Mouse (Mus musculus): Measurements from ENCODE around the gene Nxpe4.
"Not testable (repeated sequence)": the region's sequence is repeated elsewhere in the genome, so short reads cannot be mapped to it uniquely, and the experiment has no call there.

Gene Nxpe4

DNA sequence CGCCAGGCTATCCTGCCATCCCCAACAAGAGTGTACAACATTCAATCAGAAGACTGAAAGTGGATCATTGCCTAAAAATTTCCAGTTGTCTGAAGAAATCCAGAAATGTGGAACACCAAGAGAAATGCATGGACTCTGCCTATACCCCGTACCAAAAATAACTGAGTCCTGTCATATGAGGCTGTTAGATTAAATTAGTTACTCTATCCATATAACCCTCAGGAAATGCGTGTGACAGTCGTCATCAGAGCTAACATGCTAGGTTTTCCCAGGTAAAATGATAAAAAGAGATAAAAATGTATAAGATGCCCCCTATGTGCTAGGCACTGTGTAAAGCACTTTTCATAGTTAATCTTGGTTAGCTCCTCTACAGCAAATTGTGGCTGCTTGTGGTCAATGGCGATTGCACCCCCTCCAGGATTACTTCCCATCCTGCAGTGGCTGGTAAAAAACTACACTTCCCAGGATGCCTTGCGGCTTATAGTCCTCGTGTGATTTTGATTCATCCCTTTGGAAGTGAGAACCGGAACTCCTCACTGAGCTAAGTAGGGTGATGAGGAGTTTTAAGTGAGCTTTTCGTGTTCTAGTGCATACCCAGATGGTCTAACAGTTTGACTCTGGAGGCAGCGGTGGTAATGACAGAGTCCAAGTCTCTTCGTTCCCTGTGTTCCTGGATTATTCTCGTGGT, at the start of gene Nxpe4:
Gene Nxpe4, plus strand, starts transcription at position 519 of the 688 bp plus-strand sequence.
- in situ Hi-C loops (cut with MboI, MseI), result no loop called here

- in situ Hi-C loops (cut with MboI, MseI), result no loop called here
Measured at GRCm38 (mm10) chr9:48126815-48127214, 35.0 kb upstream of the Nxpe4 start.

DNA sequence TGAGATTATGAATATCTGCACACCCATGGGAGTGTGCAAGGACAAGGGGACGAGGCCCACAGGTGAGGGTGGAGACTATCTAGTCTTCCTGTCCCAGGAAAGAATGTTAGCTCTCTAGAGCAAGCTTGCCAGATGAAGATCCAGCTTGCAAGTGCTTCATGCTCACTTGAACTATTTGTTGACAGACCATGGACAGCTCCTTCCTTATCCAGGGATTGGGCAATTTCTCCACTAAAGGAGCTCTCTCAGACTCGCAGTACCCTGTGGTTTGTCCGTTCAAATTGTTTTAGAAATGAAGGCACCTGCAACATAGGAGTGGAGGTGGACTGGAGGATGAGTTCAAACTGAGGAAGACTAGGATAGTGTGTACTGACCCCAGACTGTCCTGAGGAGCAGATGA, 24.3 kb upstream of the Nxpe4 start:
- in situ Hi-C loops (cut with MboI, MseI), result no loop called here

DNA sequence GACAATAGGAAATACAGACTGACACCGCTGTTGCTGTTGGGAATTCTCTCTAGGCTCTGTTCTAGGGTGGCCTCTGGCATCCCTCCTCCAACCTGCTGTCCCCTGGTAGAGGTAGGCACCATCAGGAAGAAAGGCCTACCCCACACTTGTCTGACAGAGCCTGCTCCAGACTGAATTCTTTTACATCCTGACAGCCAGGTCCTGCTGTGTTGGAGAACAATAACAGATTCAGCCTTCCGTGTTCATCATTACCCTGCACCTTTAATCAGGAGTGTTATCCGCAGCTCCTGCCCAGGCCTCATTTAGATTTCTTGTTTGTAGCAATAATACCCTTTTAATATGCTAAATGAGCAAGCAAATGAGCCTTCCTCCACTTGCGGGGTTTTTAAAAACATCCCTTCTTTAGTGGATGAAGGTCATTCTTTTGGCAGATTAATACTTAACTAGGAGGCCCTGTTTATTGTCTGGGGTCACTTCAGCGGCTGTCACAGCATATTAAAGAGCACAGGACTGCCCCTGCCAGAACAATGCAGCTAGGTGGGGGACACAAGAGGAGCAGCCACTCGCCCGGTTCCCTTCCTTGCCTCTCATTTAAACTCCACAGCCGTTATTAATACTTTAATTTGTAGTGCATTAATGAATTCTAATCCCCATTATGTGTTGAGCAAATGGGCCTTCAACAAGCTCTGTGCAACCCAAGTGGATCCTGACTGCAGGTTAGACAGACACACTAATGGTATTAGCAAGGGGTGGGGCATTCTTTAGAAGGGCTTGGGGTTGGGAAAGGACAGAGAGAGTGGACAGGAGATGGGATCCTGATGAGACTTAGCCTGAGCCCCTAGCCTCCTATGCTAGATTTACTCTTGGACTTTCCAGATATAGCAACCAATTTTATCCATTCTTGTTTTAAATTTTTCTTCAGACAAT, 21.1 kb upstream of the Nxpe4 start:
- in situ Hi-C loops (cut with MboI, MseI), result no loop called here

- in situ Hi-C loops (cut with MboI, MseI), result no loop called here
Measured at GRCm38 (mm10) chr9:48142646-48143045, 19.2 kb upstream of the Nxpe4 start.

DNA sequence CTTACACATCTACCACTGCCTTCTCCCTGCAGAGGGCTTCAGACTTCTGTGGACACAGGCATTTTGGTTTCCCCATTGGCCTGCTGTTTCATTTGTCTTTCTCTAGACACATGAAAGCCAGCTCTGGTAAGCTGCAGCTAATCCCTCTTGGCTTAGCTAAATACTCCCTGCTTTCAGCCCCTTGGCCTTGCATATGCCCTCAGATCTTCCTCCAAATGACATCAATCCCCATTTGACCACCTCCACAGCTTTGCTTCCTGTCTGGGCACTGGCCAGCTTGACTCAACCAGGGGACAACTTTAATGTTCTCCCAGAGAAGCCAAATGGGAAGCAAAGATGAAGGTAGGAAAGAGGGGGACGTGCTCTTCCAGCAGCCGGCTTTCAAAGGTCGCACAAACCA, 15.1 kb upstream of the Nxpe4 start:
- in situ Hi-C loops (cut with MboI, MseI), result no loop called here

DNA sequence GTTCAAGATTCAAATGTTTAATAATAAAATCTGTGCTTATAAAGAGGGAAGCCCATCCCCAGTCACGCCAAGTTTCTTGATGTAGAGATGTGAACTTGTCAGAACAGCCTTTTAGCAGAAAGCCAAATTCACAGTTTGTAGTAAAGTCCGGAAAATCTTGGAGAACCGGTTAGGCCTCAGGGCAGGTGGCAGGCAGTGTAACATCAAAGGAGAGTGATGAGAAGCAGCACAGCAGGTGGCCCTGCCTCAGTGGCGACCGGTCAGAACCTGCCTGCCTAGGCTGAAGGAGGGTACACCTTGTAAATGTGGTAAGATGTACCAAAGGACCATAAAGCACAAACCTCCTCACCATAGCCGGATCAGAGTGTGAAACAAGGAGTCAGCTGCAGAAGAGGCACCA, 4.7 kb downstream of the Nxpe4 start:
- in situ Hi-C loops (cut with MboI, MseI), result not testable (repeated sequence)

DNA sequence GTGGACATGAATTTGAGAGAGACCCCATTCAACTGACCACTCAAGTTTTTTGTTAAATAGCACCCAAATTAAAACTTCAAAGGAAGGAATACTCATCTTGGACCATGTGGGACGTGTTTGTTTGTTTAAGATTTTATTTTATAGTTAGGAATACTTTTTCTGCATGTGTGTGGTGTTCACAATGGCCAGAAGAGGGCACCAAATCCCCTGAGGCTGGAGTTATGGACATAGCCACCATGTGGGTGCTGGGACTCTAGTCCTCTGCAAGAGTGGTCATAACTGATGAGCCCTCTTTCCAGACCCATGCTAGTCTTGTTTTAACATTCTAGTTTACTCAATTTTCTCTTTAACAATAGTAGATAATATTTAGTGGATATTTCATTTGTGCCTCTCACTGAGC, 14.9 kb downstream of the Nxpe4 start:
- in situ Hi-C loops (cut with MboI, MseI), result no loop called here

GRCm38 (mm10) chr9:48181300-48181699, 19.5 kb downstream of the Nxpe4 start:
- in situ Hi-C loops (cut with MboI, MseI), result no loop called here

DNA sequence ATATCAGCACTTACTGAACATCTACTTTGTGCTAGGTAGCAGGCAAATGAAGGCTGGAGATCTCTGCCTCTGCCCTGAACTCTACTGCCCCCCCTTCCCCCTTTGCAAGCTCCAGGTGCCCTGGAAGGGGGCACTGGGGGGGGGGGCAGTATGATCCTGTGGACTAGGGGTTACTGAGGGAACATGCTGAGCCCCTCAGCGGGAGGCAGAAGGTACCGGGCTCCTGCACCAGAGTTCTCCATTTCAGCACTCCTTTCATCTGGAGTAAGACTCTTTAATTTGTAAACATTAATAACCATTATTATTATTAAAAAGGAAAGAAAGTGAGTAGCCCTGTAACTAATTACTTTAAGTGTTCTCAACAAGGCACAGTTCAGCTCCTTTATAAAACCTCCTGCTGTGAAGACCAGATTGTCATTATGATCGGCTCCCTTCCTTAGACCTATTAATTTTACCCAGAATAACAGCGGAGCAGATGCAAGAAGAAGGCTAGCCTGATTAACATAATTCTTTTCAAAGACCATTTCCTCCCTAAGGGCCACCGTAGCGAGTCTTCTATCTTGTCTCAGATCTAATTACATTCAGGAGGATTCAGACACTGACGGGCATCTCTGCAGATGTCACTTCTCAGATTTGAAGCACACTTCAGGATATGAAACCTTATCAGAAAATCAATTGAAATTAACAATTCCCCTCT, 21.0 kb downstream of the Nxpe4 start:
- in situ Hi-C loops (cut with MboI, MseI), result no loop called here

DNA sequence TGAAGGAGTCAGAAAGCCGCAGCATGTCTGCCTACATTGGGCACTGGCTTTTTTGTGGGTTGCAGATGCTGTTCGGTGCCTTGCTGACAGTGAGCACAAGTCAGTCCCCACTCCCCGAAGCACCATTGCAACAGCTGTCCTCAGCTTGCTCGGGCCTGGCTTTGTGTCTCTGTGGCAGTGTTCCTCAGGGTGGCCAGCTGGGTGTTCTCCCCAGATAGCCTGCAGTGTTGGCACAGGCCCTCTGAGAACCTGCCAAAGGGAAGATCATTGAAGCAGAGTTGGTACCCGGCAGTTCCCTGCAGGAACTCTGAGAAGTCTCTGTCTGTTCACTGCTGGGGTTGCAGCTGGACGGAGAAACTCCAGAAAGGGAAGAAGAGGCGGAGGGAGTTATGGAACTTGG, 22.5 kb downstream of the Nxpe4 start:
- in situ Hi-C loops (cut with MboI, MseI), result no loop called here

- in situ Hi-C loops (cut with MboI, MseI), result no loop called here
Measured at GRCm38 (mm10) chr9:48188854-48189253, 27.0 kb downstream of the Nxpe4 start.

GRCm38 (mm10) chr9:48197458-48197884, 35.6 kb downstream of the Nxpe4 start:
- in situ Hi-C loops (cut with MboI, MseI), result no loop called here

GRCm38 (mm10) chr9:48210970-48211369, 49.1 kb downstream of the Nxpe4 start:
- in situ Hi-C loops (cut with MboI, MseI), result no loop called here

DNA sequence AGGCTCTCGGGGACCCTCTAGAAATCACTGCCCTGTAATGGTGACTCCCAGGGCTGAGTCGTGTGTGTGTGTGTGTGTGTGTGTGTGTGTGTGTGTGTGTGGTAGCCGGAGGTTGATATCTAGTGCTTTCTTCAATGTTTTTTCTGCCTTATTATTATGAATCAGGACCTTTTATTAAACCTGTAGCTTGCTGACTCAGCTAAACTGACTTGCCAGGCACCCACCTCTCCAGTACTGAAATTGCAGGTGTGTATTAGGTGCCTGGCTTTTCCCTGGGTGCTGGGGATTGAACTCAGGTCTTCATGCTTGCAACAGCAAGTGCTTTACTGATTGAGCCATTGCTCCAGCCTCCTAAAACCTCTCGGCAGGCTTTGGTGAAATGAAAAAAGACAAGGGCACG, 50.1 kb downstream of the Nxpe4 start:
- in situ Hi-C loops (cut with MboI, MseI), result no loop called here

DNA sequence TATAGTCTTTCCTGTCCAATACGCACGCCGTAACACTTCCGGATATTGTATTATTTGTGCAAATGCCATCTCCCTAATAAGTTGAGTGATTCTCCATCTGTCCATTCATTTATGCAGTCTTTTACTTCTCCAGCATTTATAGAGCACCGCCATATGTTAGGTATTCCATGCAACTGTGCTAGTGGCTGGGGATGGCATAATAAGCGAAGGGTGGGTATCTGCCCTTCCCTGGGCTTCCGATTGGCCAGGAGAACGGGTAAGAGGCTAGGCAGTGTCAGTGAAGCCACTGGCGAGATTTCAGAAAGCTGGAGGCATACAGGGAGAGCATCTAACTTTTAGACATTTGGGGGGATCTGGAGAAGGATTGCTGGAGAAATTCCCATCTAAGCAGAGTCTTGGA, 52.9 kb downstream of the Nxpe4 start:
- in situ Hi-C loops (cut with MboI, MseI), result no loop called here

- in situ Hi-C loops (cut with MboI, MseI), result no loop called here
Measured at GRCm38 (mm10) chr9:48216091-48217001, 54.5 kb downstream of the Nxpe4 start.

DNA sequence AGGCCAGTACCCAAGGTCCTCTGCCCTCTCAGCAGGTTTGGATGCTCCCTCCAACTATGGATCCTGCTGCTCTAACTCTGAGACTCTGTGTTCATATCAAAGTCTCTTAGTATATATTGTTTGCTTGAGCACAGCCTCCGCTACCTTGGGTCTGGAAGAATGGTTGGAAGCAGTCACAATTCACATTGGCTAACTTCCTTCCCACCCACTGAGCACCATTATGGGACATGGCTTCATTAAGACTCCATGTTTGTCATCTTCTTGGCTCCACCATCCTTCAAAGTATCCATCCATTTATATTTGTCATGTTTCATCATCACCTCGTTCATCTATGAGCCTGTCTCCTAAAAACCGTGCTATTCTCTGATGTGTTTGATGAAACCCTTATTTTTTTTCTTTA, 68.9 kb downstream of the Nxpe4 start:
- in situ Hi-C loops (cut with MboI, MseI), result no loop called here

- in situ Hi-C loops (cut with MboI, MseI), result no loop called here
Measured at GRCm38 (mm10) chr9:48236455-48236854, 74.6 kb downstream of the Nxpe4 start.

DNA sequence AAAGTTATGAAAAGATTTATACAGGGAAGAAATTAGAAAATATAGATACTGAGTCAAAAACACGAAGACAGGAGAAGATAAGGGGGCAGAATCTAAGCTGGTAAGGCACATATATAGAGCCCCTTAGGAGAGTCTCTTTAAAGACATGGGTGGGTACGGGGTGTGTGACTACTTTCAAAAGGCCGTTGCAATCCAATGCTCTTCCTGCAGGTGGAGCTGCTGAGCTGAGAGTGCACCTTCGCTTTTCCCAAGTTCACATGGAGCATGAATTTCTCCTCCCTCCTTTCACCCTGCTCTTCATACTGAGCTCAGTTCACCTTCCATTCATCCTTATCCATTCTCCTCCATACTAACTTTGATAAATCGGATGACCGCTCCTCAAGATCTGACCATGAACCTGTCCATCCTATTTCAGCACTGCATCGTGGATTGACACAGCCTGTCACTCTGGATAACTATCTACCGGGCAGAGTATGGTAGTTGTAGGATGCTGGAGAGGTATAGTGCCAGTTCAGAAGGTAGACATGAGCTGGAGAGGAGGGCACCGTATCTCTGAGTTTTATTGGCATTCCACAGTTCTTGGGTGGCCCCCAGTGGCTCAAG, 76.4 kb downstream of the Nxpe4 start:
- in situ Hi-C loops (cut with MboI, MseI), result no loop called here

DNA sequence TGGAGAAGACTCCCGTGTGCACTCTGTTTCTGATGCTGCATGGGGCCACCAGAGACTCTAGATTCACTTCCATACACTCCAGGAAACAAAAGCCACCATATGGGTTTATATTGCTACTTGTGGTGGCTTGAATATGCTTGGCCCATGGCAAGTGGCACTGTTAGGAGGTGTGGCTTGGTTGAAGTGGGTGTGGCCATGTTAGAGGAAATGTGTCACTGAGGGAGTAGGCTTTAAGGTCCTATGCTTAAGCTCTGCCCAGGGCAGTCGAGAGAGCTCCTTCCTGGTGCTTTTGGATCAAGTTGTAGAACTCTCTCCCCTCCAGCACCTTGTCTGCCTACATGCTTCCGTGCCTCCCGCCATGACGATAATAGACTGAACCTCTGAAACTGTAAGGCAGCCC, 77.6 kb downstream of the Nxpe4 start:
- in situ Hi-C loops (cut with MboI, MseI), result no loop called here

Measured in regulatory T cell (primary cell).